Mouse (Mus musculus) stomach, embryonic 15.5 days (tissue): Measurements from ENCODE around the gene Hist1h1c. TPM values are rescaled to one million over a fixed set of nuclear protein-coding genes. Genes with fewer than 3 reads are reported as not detected.
A peak's percentile ranks its signal among the peaks of the same experiment; 100 is the strongest.
"Not testable (repeated sequence)": the region's sequence is repeated elsewhere in the genome, so short reads cannot be mapped to it uniquely, and the experiment has no call there.

Experiments
- ATAC-seq: fragments of 200-750 bp; cut with Nextera tagmentation; 2 replicates; pipeline ENCODE4 v1.8.0; 2017; ENCODE audit warnings: low read depth, moderate number of reproducible peaks, moderate TSS enrichment; ENCODE audit not compliant: insufficient read depth, low FRiP score
- H3K27ac ChIP-seq: fragments of 300-500 bp; sonication (generic); 2 replicates; pipeline ENCODE4 v1.5.1; 2015; ENCODE audit warnings: mild to moderate bottlenecking, inconsistent platforms
- H3K27me3 ChIP-seq: fragments of 300-500 bp; sonication (generic); replicated peaks from 2 replicates; pipeline ENCODE4 v1.6.1; 2015; ENCODE audit warnings: inconsistent platforms
- H3K36me3 ChIP-seq: fragments of 300-500 bp; sonication (generic); 2 replicates; pipeline ENCODE4 v1.6.1; 2015; ENCODE audit warnings: inconsistent platforms
- H3K4me1 ChIP-seq: fragments of 300-500 bp; sonication (generic); 2 replicates; pipeline ENCODE4 v1.6.1; 2015; ENCODE audit warnings: inconsistent platforms
- H3K4me2 ChIP-seq: fragments of 300-500 bp; sonication (generic); 2 replicates; pipeline ENCODE4 v1.6.1; 2015; ENCODE audit warnings: mild to moderate bottlenecking, inconsistent platforms
- H3K4me3 ChIP-seq: fragments of 300-500 bp; sonication (generic); replicated peaks from 2 replicates; pipeline ENCODE4 v1.5.1; 2015; ENCODE audit warnings: inconsistent platforms
- H3K9ac ChIP-seq: fragments of 300-500 bp; sonication (generic); 2 replicates; pipeline ENCODE4 v1.6.1; 2015; ENCODE audit warnings: inconsistent platforms
- H3K9me3 ChIP-seq: fragments of 300-500 bp; sonication (generic); 2 replicates; pipeline ENCODE4 v1.6.1; 2016; ENCODE audit warnings: inconsistent platforms
- WGBS: fragments of 180-500 bp; shearing (Covaris S2); methylation state at CpG from one replicate; pipeline ENCODE4 v1.1.7; 2015; 5-methylcytosine and 5-hydroxymethylcytosine counted together
- polyA plus RNA-seq: library from polyadenylated mRNA; unstranded; fragments of >200 nt; fragmentation: Nextera tagmentation; extraction: Ambion mirVana; gene quantifications from 2 replicates; pipeline ENCODE4 v1.2.1, GENCODE M21; 2015

Hist1h1c gene
- polyA plus RNA-seq, 1 experiment from 2014 or later = 50.6 TPM

DNA sequence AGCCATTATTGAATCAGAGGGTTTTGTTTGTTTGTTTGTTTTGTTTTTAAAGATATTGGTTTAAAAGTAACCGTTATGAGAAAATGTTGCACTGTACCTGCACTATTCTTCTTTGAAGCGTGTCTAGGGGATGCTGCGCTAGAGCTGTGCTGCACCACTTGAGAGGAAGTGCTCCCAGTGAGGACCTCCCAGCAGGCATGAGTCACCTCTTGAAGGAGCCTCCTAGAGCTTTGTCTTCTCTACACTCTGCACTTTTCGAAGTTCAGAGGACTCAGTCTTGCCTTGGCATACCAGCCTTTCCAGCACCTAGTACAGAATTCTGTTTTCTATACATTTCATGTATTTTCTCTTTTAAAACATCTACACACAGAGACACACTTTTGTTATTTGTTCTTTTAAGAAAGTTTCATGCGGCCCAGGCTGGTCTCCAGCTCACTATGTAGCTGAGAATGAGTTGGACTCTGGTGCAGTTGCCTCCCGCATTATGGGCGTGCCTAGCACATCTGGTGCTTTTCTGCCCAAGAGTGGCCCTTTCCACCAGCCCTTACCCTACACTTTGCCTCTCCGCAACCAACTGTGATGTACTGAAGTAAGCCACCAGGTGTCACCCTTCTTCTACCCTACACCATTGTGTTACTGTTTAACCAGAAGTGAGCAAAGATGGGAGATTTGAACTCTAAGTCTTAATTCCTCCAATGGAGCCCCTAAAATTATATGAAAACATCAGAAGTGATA is 37.7 kb upstream of the Hist1h1c start:
- Histone ChIP-seq H3K9ac (no peak overlapping the region), H3K4me1 (peaks cover 4% of the 10 kb centered on the region; the same call in 1 of the 2 replicates), H3K4me2 (no peak overlapping the region), H3K27ac (no peak overlapping the region), H3K4me3 (no peak overlapping the region), H3K36me3 (no peaks in the 10 kb centered on the region), H3K27me3 (no peaks in the 10 kb centered on the region), H3K9me3 (no peaks in the 10 kb centered on the region)
- 24% methylated on average over 8 of the region's 8 CpGs for WGBS
- peak; percentile 50 for ATAC-seq

- peaks cover 4% of the 10 kb centered on the region; the same call in 1 of the 2 replicates for H3K4me1 ChIP-seq
- WGBS = 73% methylated on average over 4 of the region's 4 CpGs
- no peaks in the 10 kb centered on the region for H3K36me3 ChIP-seq
- H3K9me3 ChIP-seq = no peaks in the 10 kb centered on the region
- no peak overlapping the region for H3K4me3 ChIP-seq
- no peaks in the 10 kb centered on the region for H3K27me3 ChIP-seq
- no peak overlapping the region for H3K9ac ChIP-seq
- ATAC-seq = no peak
- no peak overlapping the region for H3K4me2 ChIP-seq
- no peak overlapping the region for H3K27ac ChIP-seq
Measured at GRCm38 (mm10) chr13:23702220-23702619, 36.4 kb upstream of the Hist1h1c start.

DNA sequence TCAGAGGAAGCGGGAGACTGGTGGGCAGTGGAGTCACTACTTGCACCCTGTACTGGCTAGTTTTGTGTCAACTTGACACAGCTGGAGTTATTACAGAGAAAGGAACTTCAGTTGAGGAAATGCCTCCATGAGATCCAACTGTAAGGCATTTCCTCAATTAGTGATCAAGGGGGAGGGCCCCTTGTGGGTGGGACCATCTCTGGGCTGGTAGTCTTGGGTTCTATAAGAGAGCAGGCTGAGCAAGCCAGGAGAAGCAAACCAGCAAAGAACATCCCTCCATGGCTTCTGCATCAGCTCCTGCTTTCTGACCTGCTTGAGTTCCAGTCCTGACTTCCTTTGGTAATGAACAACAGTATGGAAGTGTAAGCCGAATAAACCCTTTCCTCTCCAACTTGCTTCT is 35.8 kb upstream of the Hist1h1c start:
- H3K4me2 ChIP-seq, H3K9me3 ChIP-seq, H3K36me3 ChIP-seq, H3K4me1 ChIP-seq, H3K27ac ChIP-seq, ATAC-seq, H3K27me3 ChIP-seq, H3K9ac ChIP-seq, H3K4me3 ChIP-seq: not testable (repeated sequence)
- WGBS = 75% methylated on average over 2 of the region's 2 CpGs

GRCm38 (mm10) chr13:23705751-23706356 is 32.8 kb upstream of the Hist1h1c start:
- Histone ChIP-seq H3K27me3 (no peaks in the 10 kb centered on the region), H3K9ac (no peak overlapping the region), H3K4me3 (no peak overlapping the region), H3K9me3 (no peaks in the 10 kb centered on the region), H3K36me3 (no peaks in the 10 kb centered on the region), H3K4me1 (peaks cover 3% of the 10 kb centered on the region; the same call in 1 of the 2 replicates), H3K4me2 (no peak overlapping the region), H3K27ac (no peak overlapping the region)
- WGBS = 86% methylated on average over 7 of the region's 7 CpGs
- no peak for ATAC-seq

DNA sequence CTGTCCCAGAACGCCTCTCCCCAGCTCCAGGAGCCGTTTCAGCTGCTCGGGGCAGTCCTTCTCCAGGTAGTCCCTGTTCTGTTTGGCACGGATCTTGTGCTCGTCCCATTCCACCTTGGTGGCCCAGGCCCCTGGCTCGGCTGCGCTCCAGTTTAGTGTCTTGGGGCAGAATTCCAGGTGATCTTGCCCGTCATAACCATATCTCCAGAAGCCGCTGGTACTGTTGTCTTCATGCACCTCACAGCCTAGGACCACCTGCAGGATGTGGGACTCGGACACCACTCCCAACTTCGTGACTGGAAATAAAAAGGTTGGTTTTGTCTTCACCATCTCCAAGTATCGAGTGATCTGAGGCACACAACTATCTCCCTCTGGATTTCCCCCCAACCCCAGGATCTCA is 31.8 kb upstream of the Hist1h1c start:
- Histone ChIP-seq H3K9ac (no peak overlapping the region), H3K4me2 (no peak overlapping the region), H3K4me1 (no peaks in the 10 kb centered on the region), H3K4me3 (no peak overlapping the region), H3K27me3 (no peaks in the 10 kb centered on the region), H3K9me3 (no peaks in the 10 kb centered on the region), H3K36me3 (no peaks in the 10 kb centered on the region), H3K27ac (no peak overlapping the region)
- no peak for ATAC-seq
- WGBS = 90% methylated on average over 12 of the region's 12 CpGs

- H3K9ac ChIP-seq = no peak overlapping the region
- ATAC-seq = no peak
- H3K4me3 ChIP-seq = no peak overlapping the region
- no peaks in the 10 kb centered on the region for H3K4me1 ChIP-seq
- 84% methylated on average over 4 of the region's 4 CpGs for WGBS
- H3K4me2 ChIP-seq = no peak overlapping the region
- H3K27me3 ChIP-seq = no peaks in the 10 kb centered on the region
- no peaks in the 10 kb centered on the region for H3K36me3 ChIP-seq
- H3K27ac ChIP-seq = no peak overlapping the region
- no peaks in the 10 kb centered on the region for H3K9me3 ChIP-seq
Measured at GRCm38 (mm10) chr13:23708041-23708440, 30.6 kb upstream of the Hist1h1c start.

GRCm38 (mm10) chr13:23708654-23709053 is 30.0 kb upstream of the Hist1h1c start:
- Histone ChIP-seq H3K4me2 (no peak overlapping the region), H3K9me3 (no peaks in the 10 kb centered on the region), H3K36me3 (no peaks in the 10 kb centered on the region), H3K27ac (no peak overlapping the region), H3K9ac (no peak overlapping the region), H3K27me3 (no peaks in the 10 kb centered on the region), H3K4me3 (no peak overlapping the region), H3K4me1 (no peaks in the 10 kb centered on the region)
- 64% methylated on average over 4 of the region's 4 CpGs for WGBS
- no peak for ATAC-seq

GRCm38 (mm10) chr13:23709714-23710373 is 28.8 kb upstream of the Hist1h1c start:
- 26% methylated on average over 15 of the region's 15 CpGs for WGBS

DNA sequence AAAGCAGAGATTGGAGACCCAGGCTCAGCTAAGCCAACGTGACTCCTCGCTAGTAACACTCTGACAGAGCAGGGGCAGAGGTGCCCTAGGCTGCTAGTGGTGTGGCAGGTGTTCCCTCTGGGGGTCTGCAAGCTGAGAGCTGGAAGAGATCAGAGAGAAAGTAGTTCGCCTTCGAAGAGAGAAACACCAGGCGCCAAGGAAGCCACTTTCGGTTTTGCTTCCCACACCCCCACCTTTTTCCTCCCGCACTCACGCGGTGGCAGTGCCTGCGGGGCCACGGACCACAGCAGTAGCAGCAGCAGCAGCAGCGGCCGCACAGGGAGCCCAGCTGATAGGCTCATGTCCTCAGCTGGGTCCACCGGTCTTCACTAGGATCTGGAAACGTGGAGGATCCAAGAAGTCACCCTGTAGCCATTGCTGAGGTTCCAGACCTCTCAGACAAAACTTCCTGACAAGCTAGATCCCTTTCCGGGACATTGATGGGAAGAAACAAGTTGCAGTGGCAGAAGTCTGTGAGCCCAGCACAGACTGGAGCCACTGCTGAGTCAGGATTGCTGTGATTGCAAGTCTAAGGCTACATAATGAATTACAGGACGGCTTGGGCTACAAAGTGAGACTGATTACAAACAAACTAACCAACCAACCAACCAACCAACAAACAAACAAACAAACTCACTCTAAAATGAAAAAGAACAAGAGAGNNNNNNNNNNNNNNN is 28.1 kb upstream of the Hist1h1c start, which contains the start of gene Hfe:
Gene Hfe (minus strand): TSS at position 481 of the 716 bp plus-strand sequence.
- ATAC-seq = no peak; the same call in 1 of the 2 replicates
- no peaks in the 10 kb centered on the region for H3K4me1 ChIP-seq
- peak within 1 kb of the TSS; percentile 16; the same call in 1 of the 2 replicates for H3K9ac ChIP-seq
- H3K36me3 ChIP-seq = no peaks in the 10 kb centered on the region
- peak within 1 kb of the TSS; percentile 45 for H3K4me3 ChIP-seq
- peak within 1 kb of the TSS; percentile 66 for H3K4me2 ChIP-seq
- 0 out of 2 replicates have a peak within 1 kb of the TSS, but pooled peaks have one; percentile 1 for H3K27ac ChIP-seq
- H3K27me3 ChIP-seq = no peaks in the 10 kb centered on the region
- 4% methylated on average over 17 of the region's 17 CpGs for WGBS
- H3K9me3 ChIP-seq = no peaks in the 10 kb centered on the region

More at GRCm38 (mm10) chr13:23709714-23710373, 28.8 kb upstream of the Hist1h1c start:
- ATAC-seq = no peak
- H3K9ac ChIP-seq = peak overlapping the region; percentile 16; the same call in 1 of the 2 replicates
- peak overlapping the region; percentile 66 for H3K4me2 ChIP-seq
- H3K9me3 ChIP-seq = no peaks in the 10 kb centered on the region
- peak overlapping the region; percentile 45 for H3K4me3 ChIP-seq
- no peaks in the 10 kb centered on the region for H3K27me3 ChIP-seq
- no peaks in the 10 kb centered on the region for H3K36me3 ChIP-seq
- no peaks in the 10 kb centered on the region for H3K4me1 ChIP-seq
- no peak overlapping the region for H3K27ac ChIP-seq

- Histone ChIP-seq H3K9me3 (no peaks in the 10 kb centered on the region), H3K36me3 (no peaks in the 10 kb centered on the region), H3K4me3 (no peak overlapping the region), H3K9ac (no peak overlapping the region), H3K27ac (no peak overlapping the region), H3K4me1 (no peaks in the 10 kb centered on the region), H3K4me2 (no peak overlapping the region), H3K27me3 (no peaks in the 10 kb centered on the region)
- 80% methylated on average over 5 of the region's 5 CpGs for WGBS
- ATAC-seq = no peak
Measured at GRCm38 (mm10) chr13:23716261-23717042, 22.2 kb upstream of the Hist1h1c start.

GRCm38 (mm10) chr13:23717176-23717575 is 21.4 kb upstream of the Hist1h1c start:
- no peak overlapping the region for H3K4me3 ChIP-seq
- no peaks in the 10 kb centered on the region for H3K36me3 ChIP-seq
- no peaks in the 10 kb centered on the region for H3K27me3 ChIP-seq
- H3K4me1 ChIP-seq = no peaks in the 10 kb centered on the region
- H3K9me3 ChIP-seq = no peaks in the 10 kb centered on the region
- H3K9ac ChIP-seq = no peak overlapping the region
- 50% methylated on average over 11 of the region's 11 CpGs for whole genome bisulfite sequencing
- no peak overlapping the region for H3K4me2 ChIP-seq
- ATAC-seq = no peak
- no peak overlapping the region for H3K27ac ChIP-seq
